Mouse (Mus musculus): ENCODE measurements around the gene Rin2. TPM values are rescaled to one million over a fixed set of nuclear protein-coding genes. Genes with fewer than 3 reads are reported as not detected.

Rin2 gene
- polyA plus RNA-seq, 1 experiment from 2014 or later, result 3.7 TPM

- no peak for ATAC-seq
- no peaks in the 10 kb centered on the region for H3K9me3 ChIP-seq (replicated peaks)
- H3K36me3 ChIP-seq, result no peaks in the 10 kb centered on the region
- WGBS (ENCODE audit: insufficient replicate concordance), result 70% methylated on average over 13 of the region's 13 CpGs
- no peak overlapping the region for H3K27ac ChIP-seq
- H3K4me1 ChIP-seq, result no peaks in the 10 kb centered on the region
- H3K27me3 ChIP-seq (replicated peaks), result no peaks in the 10 kb centered on the region
- no peak overlapping the region for H3K4me2 ChIP-seq
- H3K9ac ChIP-seq, result no peak overlapping the region
- H3K4me3 ChIP-seq, result no peak overlapping the region
Observed at GRCm38 (mm10) chr2:145742795-145743710, 68.0 kb downstream of the Rin2 start.

GRCm38 (mm10) chr2:145746406-145746805, 71.4 kb downstream of the Rin2 start:
- Histone ChIP-seq H3K9ac (no peak overlapping the region), H3K36me3 (no peaks in the 10 kb centered on the region), H3K4me1 (no peaks in the 10 kb centered on the region), H3K4me2 (no peak overlapping the region), H3K4me3 (no peak overlapping the region), H3K9me3 (replicated peaks) (no peaks in the 10 kb centered on the region), H3K27ac (no peak overlapping the region), H3K27me3 (replicated peaks) (no peaks in the 10 kb centered on the region)
- no peak for ATAC-seq
- WGBS (ENCODE audit: insufficient replicate concordance), result 39% methylated on average over 1 of the region's 1 CpGs

- Histone ChIP-seq H3K9ac (no peak overlapping the region), H3K4me2 (no peak overlapping the region), H3K27ac (no peak overlapping the region), H3K36me3 (no peaks in the 10 kb centered on the region), H3K4me1 (no peaks in the 10 kb centered on the region), H3K27me3 (replicated peaks) (no peaks in the 10 kb centered on the region), H3K4me3 (no peak overlapping the region), H3K9me3 (replicated peaks) (no peaks in the 10 kb centered on the region)
- ATAC-seq, result no peak
- 73% methylated on average over 5 of the region's 5 CpGs for WGBS (ENCODE audit: insufficient replicate concordance)
Observed at GRCm38 (mm10) chr2:145749645-145750044, 74.6 kb downstream of the Rin2 start.

GRCm38 (mm10) chr2:145752572-145752971, 77.6 kb downstream of the Rin2 start:
- H3K4me1 ChIP-seq, result no peaks in the 10 kb centered on the region
- no peaks in the 10 kb centered on the region for H3K36me3 ChIP-seq
- 71% methylated on average over 6 of the region's 6 CpGs for WGBS (ENCODE audit: insufficient replicate concordance)
- H3K4me2 ChIP-seq, result no peak overlapping the region
- no peak overlapping the region for H3K4me3 ChIP-seq
- H3K9ac ChIP-seq, result no peak overlapping the region
- H3K27me3 ChIP-seq (replicated peaks), result no peaks in the 10 kb centered on the region
- H3K27ac ChIP-seq, result no peak overlapping the region
- no peak for ATAC-seq
- H3K9me3 ChIP-seq (replicated peaks), result no peaks in the 10 kb centered on the region

GRCm38 (mm10) chr2:145753973-145754372, 79.0 kb downstream of the Rin2 start:
- 31% methylated on average over 7 of the region's 7 CpGs for WGBS (ENCODE audit: insufficient replicate concordance)
- Histone ChIP-seq H3K36me3 (no peaks in the 10 kb centered on the region), H3K4me2 (no peak overlapping the region), H3K27me3 (replicated peaks) (no peaks in the 10 kb centered on the region), H3K9ac (no peak overlapping the region), H3K9me3 (replicated peaks) (no peaks in the 10 kb centered on the region), H3K4me1 (no peaks in the 10 kb centered on the region), H3K4me3 (no peak overlapping the region), H3K27ac (no peak overlapping the region)
- no peak for ATAC-seq

GRCm38 (mm10) chr2:145755864-145756822, 81.1 kb downstream of the Rin2 start:
- ATAC-seq, result no peak

GRCm38 (mm10) chr2:145760121-145760520, 85.1 kb downstream of the Rin2 start:
- H3K4me1 ChIP-seq, result no peaks in the 10 kb centered on the region
- no peak overlapping the region for H3K4me2 ChIP-seq
- no peak for ATAC-seq
- H3K27ac ChIP-seq, result no peak overlapping the region
- no peak overlapping the region for H3K4me3 ChIP-seq
- no peaks in the 10 kb centered on the region for H3K36me3 ChIP-seq
- 50% methylated on average over 3 of the region's 3 CpGs for WGBS (ENCODE audit: insufficient replicate concordance)
- H3K9ac ChIP-seq, result no peak overlapping the region
- H3K27me3 ChIP-seq (replicated peaks), result no peaks in the 10 kb centered on the region
- H3K9me3 ChIP-seq (replicated peaks), result no peaks in the 10 kb centered on the region

More at GRCm38 (mm10) chr2:145755864-145756822, 81.1 kb downstream of the Rin2 start:
- H3K4me3 ChIP-seq, result no peak overlapping the region
- no peaks in the 10 kb centered on the region for H3K27me3 ChIP-seq (replicated peaks)
- H3K27ac ChIP-seq, result no peak overlapping the region
- no peak overlapping the region for H3K4me2 ChIP-seq
- H3K9me3 ChIP-seq (replicated peaks), result no peaks in the 10 kb centered on the region
- no peaks in the 10 kb centered on the region for H3K4me1 ChIP-seq
- H3K36me3 ChIP-seq, result no peaks in the 10 kb centered on the region
- 42% methylated on average over 12 of the region's 12 CpGs for WGBS (ENCODE audit: insufficient replicate concordance)
- no peak overlapping the region for H3K9ac ChIP-seq

GRCm38 (mm10) chr2:145761436-145761835, 86.4 kb downstream of the Rin2 start:
- ATAC-seq, result no peak
- Histone ChIP-seq H3K36me3 (no peaks in the 10 kb centered on the region), H3K4me2 (no peak overlapping the region)

GRCm38 (mm10) chr2:145769964-145770363, 94.9 kb downstream of the Rin2 start:
- no peak overlapping the region for H3K4me3 ChIP-seq
- 45% methylated on average over 10 of the region's 10 CpGs for WGBS (ENCODE audit: insufficient replicate concordance)
- H3K4me1 ChIP-seq, result no peaks in the 10 kb centered on the region
- H3K9me3 ChIP-seq (replicated peaks), result no peaks in the 10 kb centered on the region
- H3K27me3 ChIP-seq (replicated peaks), result no peaks in the 10 kb centered on the region
- H3K27ac ChIP-seq, result no peak overlapping the region
- no peaks in the 10 kb centered on the region for H3K36me3 ChIP-seq
- H3K4me2 ChIP-seq, result no peak overlapping the region
- H3K9ac ChIP-seq, result no peak overlapping the region
- no peak for ATAC-seq

More at GRCm38 (mm10) chr2:145761436-145761835, 86.4 kb downstream of the Rin2 start:
- Histone ChIP-seq H3K27ac (no peak overlapping the region), H3K27me3 (replicated peaks) (no peaks in the 10 kb centered on the region), H3K9ac (no peak overlapping the region), H3K9me3 (replicated peaks) (no peaks in the 10 kb centered on the region), H3K4me1 (no peaks in the 10 kb centered on the region), H3K4me3 (no peak overlapping the region)

- no peak for ATAC-seq
- Histone ChIP-seq H3K27me3 (replicated peaks) (no peaks in the 10 kb centered on the region), H3K9me3 (replicated peaks) (no peaks in the 10 kb centered on the region), H3K27ac (no peak overlapping the region), H3K4me1 (no peaks in the 10 kb centered on the region), H3K36me3 (no peaks in the 10 kb centered on the region), H3K4me3 (no peak overlapping the region), H3K9ac (no peak overlapping the region), H3K4me2 (no peak overlapping the region)
- 67% methylated on average over 7 of the region's 7 CpGs for WGBS (ENCODE audit: insufficient replicate concordance)
Observed at GRCm38 (mm10) chr2:145770730-145771536, 95.9 kb downstream of the Rin2 start.

GRCm38 (mm10) chr2:145783247-145783646, 108.2 kb downstream of the Rin2 start:
- H3K4me3 ChIP-seq, result no peak overlapping the region
- H3K36me3 ChIP-seq, result no peaks in the 10 kb centered on the region
- no peaks in the 10 kb centered on the region for H3K9me3 ChIP-seq (replicated peaks)
- no peak overlapping the region for H3K4me2 ChIP-seq
- H3K4me1 ChIP-seq, result peaks cover 9% of the 10 kb centered on the region
- H3K9ac ChIP-seq, result no peak overlapping the region
- no peak; the same call in 1 of the 2 replicates for ATAC-seq
- H3K27me3 ChIP-seq (replicated peaks), result no peaks in the 10 kb centered on the region
- no peak overlapping the region for H3K27ac ChIP-seq
- 18% methylated on average over 6 of the region's 6 CpGs for WGBS (ENCODE audit: insufficient replicate concordance)
